Mouse (Mus musculus) MEL (cell line): Measurements from ENCODE around the gene Tead3.

Experiments
- BHLHE40 ChIP-seq: IDR thresholded peaks from 2 replicates; pipeline ENCODE4 v1.6.1; 2012; ENCODE audit warnings: low read depth, mild to moderate bottlenecking, inconsistent platforms, low read length, improper control_type of control experiment, borderline replicate concordance
- CTCF ChIP-seq, 3 experiments: IDR thresholded peaks in 2 of 3; conservative IDR thresholded peaks in 1 of 3; 2 replicates each; pipeline ENCODE4 v1.5.1; 2011 to 2012; ENCODE audit warnings: low read length in 3 of 3, low read depth in 2 of 3, mild to moderate bottlenecking in 2 of 3, improper control_type of control experiment in 1 of 3, inconsistent platforms in 1 of 3, mixed read lengths in 1 of 3, moderate library complexity in 1 of 3; ENCODE audit not compliant: control insufficient read depth in 1 of 3, insufficient read depth in 1 of 3, poor library complexity in 1 of 3, severe bottlenecking in 1 of 3
- SIN3A ChIP-seq: IDR thresholded peaks from 2 replicates; pipeline ENCODE4 v1.6.1; 2012; ENCODE audit warnings: low read length, improper control_type of control experiment, inconsistent platforms

DNA sequence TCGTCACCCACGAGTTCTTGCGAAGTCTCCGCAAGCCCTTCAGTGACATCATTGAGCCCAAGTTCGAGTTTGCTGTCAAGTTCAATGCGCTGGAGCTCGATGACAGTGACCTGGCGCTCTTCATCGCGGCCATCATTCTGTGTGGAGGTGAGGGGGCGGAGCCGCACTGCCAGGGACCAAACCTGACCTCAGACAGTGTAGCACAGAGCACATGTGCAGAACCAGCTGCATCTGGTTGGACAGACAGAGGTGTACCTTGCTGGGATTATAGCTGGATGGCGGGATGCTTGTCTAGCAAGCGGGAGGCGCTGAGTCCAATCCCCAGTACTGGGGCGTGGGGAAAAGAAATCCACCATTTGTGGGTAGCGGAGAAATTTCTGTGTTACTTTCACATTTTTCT lies 51.7 kb downstream of the Tead3 start:
- TF ChIP-seq BHLHE40 (no peak), CTCF (IDR thresholded peaks at IDR 0.05 in 2 of 3, conservative IDR thresholded peaks at IDR 0.05 in 1 of 3; ENCODE audit: control insufficient read depth in 1 of 3, insufficient read depth in 1 of 3, low read depth in 2 of 3, low read length in 3 of 3, poor library complexity in 1 of 3, severe bottlenecking in 1 of 3) (no peak), SIN3A (no peak)
